ENCODE assay signal across 25 mouse cellular contexts in the genomic region with DNA sequence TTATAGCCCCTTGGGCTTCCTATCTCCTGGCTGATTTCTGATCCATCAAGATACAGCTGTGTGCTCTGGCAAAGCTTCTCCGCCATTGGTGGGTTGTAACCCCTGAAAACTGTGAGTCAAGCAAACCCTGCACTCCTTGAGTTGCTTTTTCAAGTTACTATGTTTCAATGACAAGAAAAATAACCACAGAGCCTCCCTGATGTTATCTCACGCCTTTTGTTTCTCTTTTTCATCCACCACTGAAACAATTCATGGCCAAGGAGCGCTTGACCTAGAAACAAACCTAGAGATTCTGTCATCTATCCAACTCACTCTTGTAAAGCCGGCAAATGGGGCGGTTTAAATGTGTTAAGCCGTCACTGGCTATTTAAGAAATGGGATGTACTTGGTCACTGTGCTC. TPM values are rescaled to one million over a fixed set of nuclear protein-coding genes. Genes with fewer than 3 reads are reported as not detected.
A peak's percentile ranks its signal among the peaks of the same experiment; 100 is the strongest.
DNase-seq lines count a peak whose midpoint lies in the region; TF ChIP-seq lines count a peak whose summit lies in the region.
"Had no signal": no experiment of that assay in that cellular context is flagged by ENCODE, and none has a peak within 500 bp of the region (broad histone marks: within the 10 kb centered on the region; RNA-seq: fewer than 3 reads in every experiment).

No protein-coding gene starts in this region.

- peak; percentile 50 for DNase-seq in heart, adult 11 months
- no peak for DNase-seq in heart, postnatal 36 days
- DNase-seq in thymus, postnatal 0 days (ENCODE audit: low spot score) = peak; percentile 69
- DNase-seq in thymus, postnatal 25 days = no peak
- peak; percentile 21 for DNase-seq in MN1 (ENCODE audit: low spot score)
- DNase-seq in gastrocnemius, adult 8-10 months (ENCODE audit: low spot score in 2 of 2) = no peak
- no peak for DNase-seq in cerebellum, adult 11 months
- DNase-seq: adrenal gland, postnatal 36 days; cerebellum, adult 11-12 months; cerebellum, postnatal 10 days; embryo, embryonic 11 days; gastrocnemius, postnatal 10 days; heart, postnatal 4 days; kidney, adult 2 months; left cerebral cortex, postnatal 4 days; lung, postnatal 36 days had no signal

- H3K27me3 ChIP-seq in myocyte (ENCODE audit: control insufficient read depth, insufficient read depth, insufficient read length) = no peaks in the 10 kb centered on the region
- H3K27me3 ChIP-seq: embryonic facial prominence, embryonic 15.5 days; forebrain, embryonic 15.5 days; heart, embryonic 12.5 days; limb, embryonic 15.5 days; lung, embryonic 15.5 days; neural tube, embryonic 15.5 days had no signal

- H3K4me3 ChIP-seq in myocyte = no peak overlapping the region
- H3K4me3 ChIP-seq: embryonic facial prominence, embryonic 15.5 days; forebrain, embryonic 15.5 days; heart, embryonic 12.5 days; left cerebral cortex, adult 2 months; limb, embryonic 15.5 days; lung, embryonic 15.5 days; neural tube, embryonic 15.5 days had no signal

- no peaks in the 10 kb centered on the region for H3K36me3 ChIP-seq in myocyte (ENCODE audit: control insufficient read depth, insufficient read depth)
- H3K36me3 ChIP-seq: embryonic facial prominence, embryonic 15.5 days; forebrain, embryonic 15.5 days; heart, embryonic 12.5 days; limb, embryonic 15.5 days; lung, embryonic 15.5 days; neural tube, embryonic 15.5 days had no signal

- H3K79me2 ChIP-seq in myocyte (ENCODE audit: control insufficient read depth, insufficient read depth) = no peaks in the 10 kb centered on the region

- no peak overlapping the region for H3ac ChIP-seq in myocyte (ENCODE audit: control insufficient read depth, insufficient read length)

- intact Hi-C loops in heart, postnatal 36 days (cut with DNase I) = no loop called here

- TF ChIP-seq POLR2A in myocyte (IDR thresholded peaks at IDR 0.05; ENCODE audit: insufficient read length, low read depth) = no peak

- H3K4me2 ChIP-seq in myocyte (ENCODE audit: low read depth) = peak overlapping the region; percentile 13
- H3K4me2 ChIP-seq: embryonic facial prominence, embryonic 15.5 days; forebrain, embryonic 15.5 days; heart, embryonic 12.5 days; hindbrain, embryonic 14.5 days; limb, embryonic 15.5 days; lung, embryonic 15.5 days; neural tube, embryonic 15.5 days had no signal

TF ChIP-seq in myocyte, 11 proteins besides CTCF, POLR2A, EP300 and RAD21:
- TF ChIP-seq E2F4 (IDR thresholded peaks at IDR 0.05; ENCODE audit: insufficient read depth) (no peak), REST (IDR thresholded peaks at IDR 0.05; ENCODE audit: insufficient read depth, insufficient read length) (no peak), CEBPB (IDR thresholded peaks at IDR 0.05; ENCODE audit: insufficient read depth, poor library complexity, severe bottlenecking) (no peak), MYOG (IDR thresholded peaks at IDR 0.05; ENCODE audit: control insufficient read depth in 1 of 3, insufficient read depth in 1 of 3, insufficient read length in 2 of 3, low read depth in 2 of 3) (no peak), SRF (IDR thresholded peaks at IDR 0.05; ENCODE audit: control insufficient read depth, insufficient read length, low read depth) (no peak), USF1 (IDR thresholded peaks at IDR 0.05; ENCODE audit: low read depth) (no peak), TCF12 (IDR thresholded peaks at IDR 0.05; ENCODE audit: insufficient read depth, poor library complexity, severe bottlenecking) (no peak), MYOD1 (IDR thresholded peaks at IDR 0.05; ENCODE audit: control insufficient read depth in 1 of 3, insufficient read length in 2 of 3, low read depth in 2 of 3) (no peak), MAX (IDR thresholded peaks at IDR 0.05; ENCODE audit: low read depth) (no peak), POLR2AphosphoS2 (IDR thresholded peaks at IDR 0.05; ENCODE audit: insufficient read length, low read depth) (no peak), TCF3 (IDR thresholded peaks at IDR 0.05; ENCODE audit: insufficient read length, low read depth) (no peak)

RNA-seq across cellular contexts. Expression of gene Itpr2, which starts 13.9 kb away (rescaled TPM):
- total RNA-seq in heart, postnatal 36 days (2021) = 10 to 100 TPM; 23.3 to 31.0 TPM
- polyA plus RNA-seq in thymus, postnatal 0 days (2015; fragmentation: Nextera tagmentation; extraction: Ambion mirVana) = 92.8 and 138 TPM in 2 replicates
- 4.7 TPM for polyA plus RNA-seq in myocyte (2012; fragmentation: generic; extraction: Trizol)
- total RNA-seq in gastrocnemius, adult 8-10 months (2022) = 1 to 10 TPM; 4.1 to 6.2 (median 5.0) TPM

Comparison
In these comparisons a context has a peak if more than half of its experiments do, and no peak if none do; other contexts are left out.
1. DNase-seq: peak in heart, adult 11 months (single experiment), thymus, postnatal 0 days (single experiment) and MN1 (single experiment); none in heart, postnatal 36 days (0 of 2), thymus, postnatal 25 days (single experiment), gastrocnemius, adult 8-10 months (0 of 2) and cerebellum, adult 11 months (single experiment).